Comparison of ENCODE assay signal across 8 mouse cellular contexts in the genomic region with DNA sequence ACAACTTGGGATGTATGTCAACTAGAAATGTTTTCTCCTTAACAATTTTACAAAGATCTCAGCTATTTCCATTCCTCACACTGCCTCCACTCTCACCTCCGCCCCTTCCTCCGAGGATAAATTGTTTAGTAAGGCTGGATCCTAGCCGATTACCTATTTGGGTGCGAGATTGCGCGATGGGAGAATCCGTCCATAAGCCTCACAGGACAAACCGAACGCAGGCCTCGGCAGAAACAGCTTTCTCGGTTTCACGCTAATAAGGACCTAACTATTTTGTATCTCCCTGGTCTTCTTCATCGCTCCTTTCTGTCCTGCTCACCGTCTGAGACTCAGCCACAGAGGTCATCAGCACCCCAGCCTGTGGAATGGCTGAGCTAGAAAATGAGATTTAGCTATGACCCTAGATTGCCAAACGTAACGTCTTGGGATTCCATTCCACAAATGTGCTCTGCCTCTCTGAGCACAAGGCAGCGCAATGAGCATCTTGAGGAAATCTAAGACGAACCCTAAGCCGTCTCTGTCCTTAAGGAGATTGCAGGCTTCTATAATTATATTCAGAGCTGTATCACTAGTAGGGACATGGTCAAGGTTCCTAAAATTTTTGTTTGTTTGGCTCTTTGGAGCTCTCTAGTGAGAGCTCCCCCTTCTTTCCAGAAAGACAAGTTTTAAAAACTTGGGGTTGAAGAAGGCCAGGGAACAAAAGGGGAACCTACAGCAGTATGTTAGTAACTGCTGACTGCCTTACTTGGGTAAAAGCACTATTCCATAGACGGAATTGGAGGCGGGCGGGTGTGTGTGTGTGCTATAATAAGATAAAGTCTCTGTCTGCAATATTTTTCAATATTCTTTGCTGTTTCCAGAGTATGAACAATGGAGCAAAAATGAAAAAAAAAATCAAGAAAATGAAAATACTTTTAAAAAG. TPM values are rescaled to one million over a fixed set of nuclear protein-coding genes. Genes with fewer than 3 reads are reported as not detected.
DNase-seq lines count a peak whose midpoint lies in the region; ATAC-seq and TF ChIP-seq lines count a peak whose summit lies in the region.

No protein-coding gene starts in this region.

- peaks cover 3% of the 10 kb centered on the region; the same call in 1 of the 2 replicates for H3K27me3 ChIP-seq in kidney, embryonic 14.5 days (ENCODE audit: control insufficient read depth, insufficient read depth, low read length)
- H3K27me3 ChIP-seq in hindbrain, embryonic 15.5 days: peaks cover 10% of the 10 kb centered on the region
- 0 out of 2 replicates have a peak, but pooled peaks cover 6% of the 10 kb centered on the region for H3K27me3 ChIP-seq in midbrain, embryonic 15.5 days (replicated peaks)

- DNase-seq in kidney, postnatal 4 days: no peak
- DNase-seq in right cerebral cortex, adult 2 months (ENCODE audit: low spot score in 2 of 2): no peak
- DNase-seq in layer of hippocampus, adult 18-20 months (ENCODE audit: low spot score in 2 of 2): no peak

- WGBS in kidney, embryonic 14.5 days: 12% methylated on average over 22 of the region's 22 CpGs
- 30% methylated on average over 22 of the region's 22 CpGs for WGBS in bone marrow, adult 2 months
- WGBS in hindbrain, embryonic 15.5 days: 10% methylated on average over 22 of the region's 22 CpGs
- 8% methylated on average over 22 of the region's 22 CpGs for WGBS in midbrain, embryonic 15.5 days

- H3K9ac ChIP-seq in kidney, embryonic 14.5 days (ENCODE audit: low read depth, low read length): peak overlapping the region; percentile 73
- H3K9ac ChIP-seq in hindbrain, embryonic 15.5 days: peak overlapping the region; percentile 72
- H3K9ac ChIP-seq in midbrain, embryonic 15.5 days: peak overlapping the region; percentile 77

- H3K27ac ChIP-seq in kidney, embryonic 14.5 days (ENCODE audit: low read depth, low read length): no peak overlapping the region
- no peak overlapping the region for H3K27ac ChIP-seq in bone marrow, adult 2 months (ENCODE audit: control insufficient read depth, insufficient read depth, low read depth, low read length, poor library complexity)
- H3K27ac ChIP-seq in hindbrain, embryonic 15.5 days (replicated peaks): peak overlapping the region; percentile 78
- H3K27ac ChIP-seq in midbrain, embryonic 15.5 days: peak overlapping the region; percentile 85

- H3K4me1 ChIP-seq in kidney, embryonic 14.5 days (ENCODE audit: control insufficient read depth, insufficient read depth, low read length): peaks cover 17% of the 10 kb centered on the region; the same call in 1 of the 2 replicates
- H3K4me1 ChIP-seq in bone marrow, adult 2 months (ENCODE audit: control insufficient read depth, insufficient read depth, low read length): peaks cover 2% of the 10 kb centered on the region; the same call in 1 of the 2 replicates
- peaks cover 33% of the 10 kb centered on the region for H3K4me1 ChIP-seq in hindbrain, embryonic 15.5 days (replicated peaks)
- H3K4me1 ChIP-seq in midbrain, embryonic 15.5 days: peaks cover 43% of the 10 kb centered on the region

- TF ChIP-seq CTCF in bone marrow, adult 2 months (IDR thresholded peaks at IDR 0.05; ENCODE audit: control insufficient read depth, insufficient read depth, low read length): no peak

- ATAC-seq in kidney, embryonic 14.5 days (ENCODE audit: low FRiP score, low TSS enrichment): 0 out of 2 replicates have a peak, but pooled peaks have one; percentile 1
- ATAC-seq in hindbrain, embryonic 15.5 days (ENCODE audit: low FRiP score, low read depth): peak; percentile 53
- peak; percentile 31 for ATAC-seq in midbrain, embryonic 15.5 days (replicated peaks)
- no peak for ATAC-seq in inflammation-experienced regulatory T-cells, adult 6 months

- H3K4me2 ChIP-seq in kidney, embryonic 14.5 days (replicated peaks; ENCODE audit: low read depth, low read length): peak overlapping the region; percentile 83
- H3K4me2 ChIP-seq in hindbrain, embryonic 15.5 days: peak overlapping the region; percentile 78
- peak overlapping the region; percentile 70 for H3K4me2 ChIP-seq in midbrain, embryonic 15.5 days

- TF ChIP-seq POLR2A in bone marrow, adult 2 months (IDR thresholded peaks at IDR 0.05; ENCODE audit: borderline replicate concordance, control insufficient read depth, low read depth, low read length): no peak

- H3K9me3 ChIP-seq in kidney, embryonic 14.5 days (ENCODE audit: control insufficient read depth, low read length): no peaks in the 10 kb centered on the region
- no peaks in the 10 kb centered on the region for H3K9me3 ChIP-seq in hindbrain, embryonic 15.5 days
- no peaks in the 10 kb centered on the region for H3K9me3 ChIP-seq in midbrain, embryonic 15.5 days

- peak overlapping the region; percentile 71 for H3K4me3 ChIP-seq in kidney, embryonic 14.5 days (ENCODE audit: low read length)
- peak overlapping the region; percentile 75 for H3K4me3 ChIP-seq in bone marrow, adult 2 months (replicated peaks; ENCODE audit: control insufficient read depth, low read depth, low read length)
- H3K4me3 ChIP-seq in hindbrain, embryonic 15.5 days: peak overlapping the region; percentile 63
- peak overlapping the region; percentile 82 for H3K4me3 ChIP-seq in midbrain, embryonic 15.5 days

- no peaks in the 10 kb centered on the region for H3K36me3 ChIP-seq in kidney, embryonic 14.5 days (ENCODE audit: control insufficient read depth, insufficient read depth, low read length)
- no peaks in the 10 kb centered on the region for H3K36me3 ChIP-seq in hindbrain, embryonic 15.5 days
- H3K36me3 ChIP-seq in midbrain, embryonic 15.5 days (replicated peaks): no peaks in the 10 kb centered on the region

RNA-seq across cellular contexts. Expression of gene Ptpn21, which starts 2.1 kb away (rescaled TPM):
- 5.6 and 7.5 TPM in 2 replicates for polyA plus RNA-seq in kidney, embryonic 14.5 days (2014; fragmentation: Nextera tagmentation; extraction: Ambion mirVana)
- 1.7 and 2.2 TPM in 2 replicates for polyA plus RNA-seq in bone marrow, adult 2 months (2011; ENCODE audit: insufficient read depth, insufficient read length, low replicate concordance, missing spikeins)
- 4.1 and 5.9 TPM in 2 replicates for polyA plus RNA-seq in hindbrain, embryonic 15.5 days (2015; fragmentation: Nextera tagmentation; extraction: Ambion mirVana)
- polyA plus RNA-seq in midbrain, embryonic 15.5 days (2015; fragmentation: Nextera tagmentation; extraction: Ambion mirVana): 4.7 and 5.0 TPM in 2 replicates
- polyA plus RNA-seq in inflammation-experienced regulatory T-cells, adult 6 months (2017; shearing (Covaris generic)): 1 to 10 TPM; 4.0 to 6.4 (median 4.8) TPM
- 1 to 10 TPM; 6.8 to 7.1 TPM for total RNA-seq in layer of hippocampus, adult 18-20 months (2021)

RNA-seq across cellular contexts. Expression of gene Zc3h14, which starts 11.6 kb away (rescaled TPM):
- polyA plus RNA-seq in kidney, embryonic 14.5 days (2014; fragmentation: Nextera tagmentation; extraction: Ambion mirVana): 106 and 149 TPM in 2 replicates
- polyA plus RNA-seq in bone marrow, adult 2 months (2011; ENCODE audit: insufficient read depth, insufficient read length, low replicate concordance, missing spikeins): 34.7 and 60.3 TPM in 2 replicates
- polyA plus RNA-seq in hindbrain, embryonic 15.5 days (2015; fragmentation: Nextera tagmentation; extraction: Ambion mirVana): 103 and 109 TPM in 2 replicates
- 105 and 106 TPM in 2 replicates for polyA plus RNA-seq in midbrain, embryonic 15.5 days (2015; fragmentation: Nextera tagmentation; extraction: Ambion mirVana)
- 10 to 100 TPM; 36.1 to 39.8 (median 37.1) TPM for polyA plus RNA-seq in inflammation-experienced regulatory T-cells, adult 6 months (2017; shearing (Covaris generic))
- total RNA-seq in layer of hippocampus, adult 18-20 months (2021): 10 to 100 TPM; 90.4 to 93.2 TPM

Comparison
In these comparisons a context has a peak if more than half of its experiments do, and no peak if none do; other contexts are left out.
1. H3K27ac ChIP-seq: peak in hindbrain, embryonic 15.5 days (single experiment) and midbrain, embryonic 15.5 days (single experiment); none in kidney, embryonic 14.5 days (single experiment) and bone marrow, adult 2 months (single experiment).
2. Peak in every context shown above with its lines, with median percentiles within 50 percentile points of each other: H3K4me2 ChIP-seq, H3K4me3 ChIP-seq and H3K9ac ChIP-seq.